Mouse (Mus musculus) adrenal gland, postnatal 4 days (tissue): Measurements from ENCODE around the gene Acadvl. TPM values are rescaled to one million over a fixed set of nuclear protein-coding genes. Genes with fewer than 3 reads are reported as not detected.

Source experiments
- microRNA-seq: library from miRNA; unstranded; fragments of <30 nt; microRNA quantifications from one replicate; pipeline ENCODE4 v1.2.0, GENCODE M21; 2021
- total RNA-seq, 2 experiments: library from RNA; stranded (reverse); gene quantifications; 2 replicates each; pipeline ENCODE4 v1.2.3; 2021

Gene Acadvl
- total RNA-seq, 2 experiments from 2014 or later = 295 to 378 TPM

Small RNAs within 50 kb of the gene (microRNA-seq; reads per million reads assigned to microRNA genes)
- gene Gm44349 (not detected), gene Mir324 (2,413 reads per million, percentile 86 among the genes with 10 or more reads in this experiment)

Other genes starting within 250 kb of the Acadvl start
- gene Zbtb4, start 249.5 kb downstream of the Acadvl start, total RNA-seq = 10 to 100 TPM; 48.5 to 58.3 TPM
- 1 to 10 TPM; 3.6 to 4.0 TPM for gene Chrnb1, start 219.5 kb downstream of the Acadvl start, total RNA-seq
- 1 to 10 TPM; 3.4 to 4.8 TPM for gene Fgf11, start 213.6 kb downstream of the Acadvl start, total RNA-seq
- 1 to 10 TPM in 1 of 2 experiments, under 1 TPM in 1; 0.76 to 1.4 TPM for gene Tmem102, start 209.8 kb downstream of the Acadvl start, total RNA-seq
- not detected for gene Gm39566, start 200.1 kb downstream of the Acadvl start, total RNA-seq
- not detected for gene Spem2, start 196.9 kb downstream of the Acadvl start, total RNA-seq
- not detected for gene Spem1, start 193.2 kb downstream of the Acadvl start, total RNA-seq
- 10 to 100 TPM; 33.6 to 35.2 TPM for gene Nlgn2, start 177.6 kb downstream of the Acadvl start, total RNA-seq
- 100 to 1,000 TPM; 141 to 143 TPM for gene Tmem256, start 176.9 kb downstream of the Acadvl start, total RNA-seq
- 10 to 100 TPM; 76.6 to 77.9 TPM for gene Plscr3, start 169.0 kb downstream of the Acadvl start, total RNA-seq
- gene Tnk1, start 156.7 kb downstream of the Acadvl start, total RNA-seq = 1 to 10 TPM in 1 of 2 experiments, under 1 TPM in 1; 0.17 to 1.7 TPM
- gene Tmem95, start 137.4 kb downstream of the Acadvl start, total RNA-seq = not detected
- gene Kctd11, start 134.0 kb downstream of the Acadvl start, total RNA-seq = 1 to 10 TPM; 3.4 to 4.1 TPM
- gene Acap1, start 119.9 kb downstream of the Acadvl start, total RNA-seq = 1 to 10 TPM; 1.4 to 1.7 TPM
- gene 2810408A11Rik, start 114.4 kb downstream of the Acadvl start, total RNA-seq = 1 to 10 TPM; 4.8 to 5.6 TPM
- 10 to 100 TPM; 45.9 to 53.3 TPM for gene Neurl4, start 114.3 kb downstream of the Acadvl start, total RNA-seq
- 10 to 100 TPM; 60.0 to 67.0 TPM for gene Gps2, start 101.5 kb downstream of the Acadvl start, total RNA-seq
- 100 to 1,000 TPM; 598 to 600 TPM for gene Eif5a, start 93.5 kb downstream of the Acadvl start, total RNA-seq
- gene Ybx2, start 79.6 kb downstream of the Acadvl start, total RNA-seq = 10 to 100 TPM in 1 of 2 experiments, 1 to 10 TPM in 1; 9.7 to 20.6 TPM
- gene Slc2a4, start 67.2 kb downstream of the Acadvl start, total RNA-seq = 10 to 100 TPM; 23.6 to 24.8 TPM
- 10 to 100 TPM in 1 of 2 experiments, 1 to 10 TPM in 1; 3.1 to 17.3 TPM for gene Cldn7, start 50.6 kb downstream of the Acadvl start, total RNA-seq
- 100 to 1,000 TPM; 119 to 130 TPM for gene Ctdnep1, start 34.3 kb downstream of the Acadvl start, total RNA-seq
- gene Elp5, start 32.9 kb downstream of the Acadvl start, total RNA-seq = 10 to 100 TPM; 65.5 to 70.9 TPM
- 100 to 1,000 TPM; 294 to 311 TPM for gene Gabarap, start 24.3 kb downstream of the Acadvl start, total RNA-seq
- 10 to 100 TPM; 51.4 to 53.4 TPM for gene Phf23, start 19.6 kb downstream of the Acadvl start, total RNA-seq
- 10 to 100 TPM; 35.5 to 38.2 TPM for gene Dvl2, start 14.8 kb downstream of the Acadvl start, total RNA-seq
- 10 to 100 TPM; 63.0 to 64.4 TPM for gene Dlg4, start 1.5 kb upstream of the Acadvl start, total RNA-seq
- 10 to 100 TPM in 1 of 2 experiments, 1 to 10 TPM in 1; 1.7 to 33.7 TPM for gene Asgr1, start 38.7 kb upstream of the Acadvl start, total RNA-seq
- gene Asgr2, start 77.2 kb upstream of the Acadvl start, total RNA-seq = 10 to 100 TPM in 1 of 2 experiments, 1 to 10 TPM in 1; 1.8 to 14.6 TPM
- 1 to 10 TPM in 1 of 2 experiments, under 1 TPM in 1; 0.90 to 1.7 TPM for gene Mgl2, start 114.9 kb upstream of the Acadvl start, total RNA-seq
- 1 to 10 TPM; 2.1 to 3.5 TPM for gene Clec10a, start 140.8 kb upstream of the Acadvl start, total RNA-seq
- 1 to 10 TPM in 1 of 2 experiments, under 1 TPM in 1; 0.71 to 2.9 TPM for gene Slc16a11, start 197.3 kb upstream of the Acadvl start, total RNA-seq
- gene Slc16a13, start 205.7 kb upstream of the Acadvl start, total RNA-seq = 10 to 100 TPM in 1 of 2 experiments, 1 to 10 TPM in 1; 6.2 to 10.9 TPM
- gene Bcl6b, start 214.4 kb upstream of the Acadvl start, total RNA-seq = 10 to 100 TPM; 23.8 to 33.4 TPM
- gene 0610010K14Rik, start 222.5 kb upstream of the Acadvl start, total RNA-seq = 10 to 100 TPM; 70.1 to 72.5 TPM
- 1 to 10 TPM; 4.5 to 8.1 TPM for gene Gm21988, start 224.4 kb upstream of the Acadvl start, total RNA-seq
- gene Rnasek, start 224.4 kb upstream of the Acadvl start, total RNA-seq = 100 to 1,000 TPM; 160 to 164 TPM
- gene Alox12, start 239.9 kb upstream of the Acadvl start, total RNA-seq = 1 to 10 TPM; 3.4 to 3.7 TPM